Mouse (Mus musculus) CH12.LX (cell line): Measurements from ENCODE around the gene Cdk2. TPM values are rescaled to one million over a fixed set of nuclear protein-coding genes. Genes with fewer than 3 reads are reported as not detected.

Experiments
- DNase-seq: peaks from one replicate; pipeline ENCODE4 v3.0.0-alpha.2; 2013; ENCODE audit errors: extremely low read depth
- H3K27ac ChIP-seq: 2 replicates; pipeline ENCODE4 v1.5.1; 2012; ENCODE audit warnings: low read depth, mild to moderate bottlenecking, control low read depth, moderate library complexity; ENCODE audit not compliant: insufficient read depth
- H3K27me3 ChIP-seq: replicated peaks from 2 replicates; pipeline ENCODE3; 2012; ENCODE audit warnings: inconsistent platforms
- H3K36me3 ChIP-seq, 2 experiments: replicated peaks in 1 of 2; 2 replicates each; pipeline versions ENCODE3 to v1.6.1; 2012; ENCODE audit warnings: inconsistent platforms in 1 of 2, low read length in 1 of 2, mild to moderate bottlenecking in 1 of 2, mixed read lengths in 1 of 2, moderate library complexity in 1 of 2; ENCODE audit not compliant: control insufficient read depth in 1 of 2, insufficient read depth in 1 of 2
- H3K4me1 ChIP-seq, 2 experiments: 2 replicates each; pipeline ENCODE4 v1.6.1; 2012; ENCODE audit warnings: inconsistent platforms in 1 of 2, moderate library complexity in 1 of 2; ENCODE audit not compliant: insufficient read depth in 2 of 2, control insufficient read depth in 1 of 2
- H3K4me2 ChIP-seq: 2 replicates; pipeline ENCODE4 v1.6.1; 2012; ENCODE audit warnings: low read depth, mild to moderate bottlenecking, control low read depth; ENCODE audit not compliant: poor library complexity, insufficient read depth, severe bottlenecking
- H3K4me3 ChIP-seq, 3 experiments: fragments of 150-350 bp in 1 of 3; sonication (generic) in 1 of 3; replicated peaks in 1 of 3; 2 replicates each; pipeline versions ENCODE3 to v1.5.1; 2011 to 2012; ENCODE audit warnings: low read depth in 2 of 3, low read length in 2 of 3, mild to moderate bottlenecking in 2 of 3, moderate library complexity in 2 of 3, control low read depth in 1 of 3, improper control_type of control experiment in 1 of 3, inconsistent platforms in 1 of 3, mixed read lengths in 1 of 3; ENCODE audit not compliant: poor library complexity in 1 of 3
- H3K79me2 ChIP-seq: replicated peaks from 2 replicates; pipeline ENCODE4 v1.6.1; 2012; ENCODE audit warnings: mild to moderate bottlenecking, moderate library complexity; ENCODE audit not compliant: control insufficient read depth, poor library complexity, insufficient read depth, severe bottlenecking; ENCODE audit errors: extremely low read depth
- H3K9ac ChIP-seq: 2 replicates; pipeline ENCODE4 v1.6.1; 2012; ENCODE audit warnings: low read depth, mild to moderate bottlenecking, control low read depth, moderate library complexity; ENCODE audit not compliant: insufficient read depth
- H3K9me3 ChIP-seq: replicated peaks from 2 replicates; pipeline ENCODE3; 2012; ENCODE audit warnings: low read length, inconsistent platforms, mixed read lengths
- BHLHE40 ChIP-seq: IDR thresholded peaks from 2 replicates; pipeline ENCODE4 v1.6.1; 2011; ENCODE audit warnings: mild to moderate bottlenecking, low read depth, low read length, improper control_type of control experiment
- CHD1 ChIP-seq: IDR thresholded peaks from 2 replicates; pipeline ENCODE4 v1.6.1; 2012; ENCODE audit warnings: low read depth, low read length, improper control_type of control experiment, inconsistent platforms
- CHD2 ChIP-seq: IDR thresholded peaks from 2 replicates; pipeline ENCODE4 v1.6.1; 2011; ENCODE audit warnings: low read length, improper control_type of control experiment
- ELF1 ChIP-seq: IDR thresholded peaks from 2 replicates; pipeline ENCODE4 v1.6.1; 2014; ENCODE audit warnings: low read depth, mild to moderate bottlenecking, inconsistent platforms, low read length, improper control_type of control experiment
- EP300 ChIP-seq: IDR thresholded peaks from 2 replicates; pipeline ENCODE4 v1.6.1; 2011; ENCODE audit warnings: low read length, improper control_type of control experiment
- ETS1 ChIP-seq: conservative IDR thresholded peaks from 2 replicates; pipeline ENCODE4 v1.6.1; 2012; ENCODE audit warnings: low read depth, mild to moderate bottlenecking, inconsistent platforms, low read length, improper control_type of control experiment, moderate library complexity
- GABPA ChIP-seq: IDR thresholded peaks from 2 replicates; pipeline ENCODE4 v1.6.1; 2012; ENCODE audit warnings: low read depth, low read length, improper control_type of control experiment, inconsistent platforms; ENCODE audit not compliant: insufficient replicate concordance
- HCFC1 ChIP-seq: IDR thresholded peaks from 2 replicates; pipeline ENCODE4 v1.6.1; 2012; ENCODE audit warnings: low read depth, mild to moderate bottlenecking, inconsistent platforms, low read length, improper control_type of control experiment
- IRF4 ChIP-seq: IDR thresholded peaks from 2 replicates; pipeline ENCODE4 v1.6.1; 2014; ENCODE audit warnings: low read depth, mild to moderate bottlenecking, inconsistent platforms, low read length, improper control_type of control experiment
- MAX ChIP-seq: IDR thresholded peaks from 2 replicates; pipeline ENCODE4 v1.6.1; 2011; ENCODE audit warnings: low read length, improper control_type of control experiment
- MAZ ChIP-seq: IDR thresholded peaks from 2 replicates; pipeline ENCODE4 v1.6.1; 2012; ENCODE audit warnings: low read depth, mild to moderate bottlenecking, inconsistent platforms, low read length, improper control_type of control experiment, moderate library complexity
- MEF2A ChIP-seq: IDR thresholded peaks from 2 replicates; pipeline ENCODE4 v1.6.1; 2014; ENCODE audit warnings: low read depth, mild to moderate bottlenecking, inconsistent platforms, low read length, improper control_type of control experiment, borderline replicate concordance
- MXI1 ChIP-seq: IDR thresholded peaks from 2 replicates; pipeline ENCODE4 v1.6.1; 2011; ENCODE audit warnings: mild to moderate bottlenecking, low read depth, low read length, improper control_type of control experiment
- NELFE ChIP-seq: IDR thresholded peaks from 2 replicates; pipeline ENCODE4 v1.6.1; 2011; ENCODE audit warnings: low read depth, low read length, improper control_type of control experiment
- NRF1 ChIP-seq: IDR thresholded peaks from 2 replicates; pipeline ENCODE4 v1.6.1; 2014; ENCODE audit warnings: low read depth, mild to moderate bottlenecking, inconsistent platforms, low read length, improper control_type of control experiment, moderate library complexity
- PAX5 ChIP-seq: IDR thresholded peaks from 2 replicates; pipeline ENCODE4 v1.6.1; 2012; ENCODE audit warnings: low read length, inconsistent platforms, mixed read lengths
- POLR2A ChIP-seq: IDR thresholded peaks from 2 replicates; pipeline ENCODE4 v1.6.1; 2011; ENCODE audit warnings: low read depth, mild to moderate bottlenecking, improper control_type of control experiment, low read length
- POLR2AphosphoS2 ChIP-seq: IDR thresholded peaks from 2 replicates; pipeline ENCODE4 v1.6.1; 2011; ENCODE audit warnings: low read depth, low read length, improper control_type of control experiment
- RAD21 ChIP-seq: IDR thresholded peaks from 2 replicates; pipeline ENCODE4 v1.6.1; 2011; ENCODE audit warnings: low read depth, mild to moderate bottlenecking, low read length, improper control_type of control experiment, moderate library complexity
- RCOR1 ChIP-seq: conservative IDR thresholded peaks from 2 replicates; pipeline ENCODE4 v1.6.1; 2012; ENCODE audit warnings: low read depth, mild to moderate bottlenecking, inconsistent platforms, low read length, improper control_type of control experiment
- SIN3A ChIP-seq: IDR thresholded peaks from 2 replicates; pipeline ENCODE4 v1.6.1; 2012; ENCODE audit warnings: low read length, improper control_type of control experiment, inconsistent platforms
- SMC3 ChIP-seq: IDR thresholded peaks from 2 replicates; pipeline ENCODE4 v1.6.1; 2011; ENCODE audit warnings: low read depth, low read length, improper control_type of control experiment
- TBP ChIP-seq: conservative IDR thresholded peaks from 2 replicates; pipeline ENCODE4 v1.6.1; 2011; ENCODE audit warnings: low read depth, low read length, improper control_type of control experiment
- TCF12 ChIP-seq: IDR thresholded peaks from 2 replicates; pipeline ENCODE4 v1.6.1; 2014; ENCODE audit warnings: low read depth, mild to moderate bottlenecking, inconsistent platforms, low read length, improper control_type of control experiment
- USF1 ChIP-seq: IDR thresholded peaks from 2 replicates; pipeline ENCODE4 v1.6.1; 2014; ENCODE audit warnings: low read depth, mild to moderate bottlenecking, inconsistent platforms, low read length, improper control_type of control experiment
- USF2 ChIP-seq: conservative IDR thresholded peaks from 2 replicates; pipeline ENCODE4 v1.6.1; 2011; ENCODE audit warnings: low read depth, low read length, improper control_type of control experiment
- ZC3H11A ChIP-seq: IDR thresholded peaks from 2 replicates; pipeline ENCODE4 v1.6.1; 2012; ENCODE audit warnings: low read depth, mild to moderate bottlenecking, inconsistent platforms, low read length, improper control_type of control experiment
- ZKSCAN1 ChIP-seq: IDR thresholded peaks from 2 replicates; pipeline ENCODE4 v1.6.1; 2012; ENCODE audit warnings: low read depth, inconsistent platforms, low read length, improper control_type of control experiment, borderline replicate concordance
- ZNF384 ChIP-seq: IDR thresholded peaks from 2 replicates; pipeline ENCODE4 v1.6.1; 2012; ENCODE audit warnings: low read depth, low read length, improper control_type of control experiment, inconsistent platforms
- dilution Hi-C: fragments of 300-500 bp; cut with MboI; formaldehyde crosslinking; loops from 2 replicates; pipeline ENCODE4 v1.14.3; 2020; ENCODE audit warnings: low sequenced_read_pairs; ENCODE audit not compliant: extremely low pct_unique_long_range_greater_than_20kb, extremely low pct_ligation_motif_present
- in situ Hi-C: fragments of 300-500 bp; cut with MboI; formaldehyde crosslinking; loops from 3 replicates; pipeline ENCODE4 v1.14.3; 2019; ENCODE audit warnings: low sequenced_read_pairs, low pct_ligation_motif_present, low pct_unique_long_range_greater_than_20kb, mixed read lengths
- polyA plus RNA-seq: library from polyadenylated mRNA; unstranded; fragments of >175 nt; gene quantifications from 2 replicates; pipeline ENCODE4 v1.2.1, GENCODE M21; 2012; ENCODE audit warnings: low read depth; ENCODE audit not compliant: insufficient read length
- total RNA-seq, 2 experiments: library from RNA; depleted of rRNA; stranded (reverse); fragments of 300-350 nt in 1 of 2; fragments of >200 nt in 1 of 2; gene quantifications; 2 replicates each; pipeline ENCODE4 v1.2.3; 2012 to 2014

Gene Cdk2
- total and polyA plus RNA-seq, 3 experiments: 38.9 to 89.2 (median 79.3) TPM

GRCm38 (mm10) chr10:128746972-128747645 is 42.3 kb upstream of the Cdk2 start:
- in situ Hi-C loops (no loop called here), dilution Hi-C loops (no loop called here)

GRCm38 (mm10) chr10:128745946-128746613 is 41.2 kb upstream of the Cdk2 start:
- in situ Hi-C loops: no loop called here
- peak overlapping the region; percentile 74 for H3K4me2 ChIP-seq
- H3K36me3 ChIP-seq: peaks cover 0 to 9% of the 10 kb centered on the region in 2 experiments
- dilution Hi-C loops: no loop called here
- peaks cover 3% of the 10 kb centered on the region for H3K27me3 ChIP-seq
- H3K79me2 ChIP-seq: peaks cover 30% of the 10 kb centered on the region
- no peaks in the 10 kb centered on the region for H3K9me3 ChIP-seq
- H3K27ac ChIP-seq: peak overlapping the region; percentile 92
- peaks cover 8 to 42% of the 10 kb centered on the region in 2 experiments for H3K4me1 ChIP-seq
- peak overlapping the region; percentile 50 to 83 (median 59) for H3K4me3 ChIP-seq
- peak overlapping the region; percentile 86; the same call in 1 of the 2 replicates for H3K9ac ChIP-seq
- peak; percentile 61 for DNase-seq
- no peak for TF ChIP-seq PAX5
- peak; percentile 90 for TF ChIP-seq IRF4
- 0 out of 2 replicates have a peak, but pooled peaks have one; percentile 34 for TF ChIP-seq RCOR1
- TF ChIP-seq MXI1: no peak
- TF ChIP-seq USF1: no peak
- TF ChIP-seq GABPA: no peak
- 0 out of 2 replicates have a peak, but pooled peaks have one; percentile 14 for TF ChIP-seq NELFE
- TF ChIP-seq ZKSCAN1: no peak
- peak; percentile 53; the same call in 1 of the 2 replicates for TF ChIP-seq POLR2A
- peak; percentile 76 for TF ChIP-seq TBP
- TF ChIP-seq ZC3H11A: no peak
- TF ChIP-seq SIN3A: peak; percentile 71
- peak; percentile 60 for TF ChIP-seq HCFC1
- peak; percentile 63 for TF ChIP-seq TCF12
- TF ChIP-seq USF2: no peak
- no peak for TF ChIP-seq SMC3
- TF ChIP-seq EP300: peak; percentile 48; the same call in 1 of the 2 replicates
- TF ChIP-seq MEF2A: 0 out of 2 replicates have a peak, but pooled peaks have one; percentile 24
- peak; percentile 76 for TF ChIP-seq MAZ
- TF ChIP-seq NRF1: no peak
- TF ChIP-seq CHD1: peak; percentile 49; the same call in 1 of the 2 replicates
- TF ChIP-seq POLR2AphosphoS2: no peak
- TF ChIP-seq ZNF384: peak; percentile 40; the same call in 1 of the 2 replicates
- TF ChIP-seq CHD2: peak; percentile 47; the same call in 1 of the 2 replicates
- TF ChIP-seq MAX: no peak
- TF ChIP-seq ELF1: peak; percentile 71

More at GRCm38 (mm10) chr10:128746972-128747645, 42.3 kb upstream of the Cdk2 start:
- peaks cover 3% of the 10 kb centered on the region for H3K27me3 ChIP-seq
- peaks cover 0 to 15% of the 10 kb centered on the region in 2 experiments for H3K36me3 ChIP-seq
- no peak for DNase-seq
- peak overlapping the region; percentile 86; the same call in 1 of the 2 replicates for H3K9ac ChIP-seq
- H3K9me3 ChIP-seq: no peaks in the 10 kb centered on the region
- H3K4me3 ChIP-seq: peak overlapping the region; percentile 79 to 96 (median 80)
- TF ChIP-seq RAD21 (no peak), ZC3H11A (no peak), CHD1 (peak; percentile 66; the same call in 1 of the 2 replicates), BHLHE40 (no peak), IRF4 (0 out of 2 replicates have a peak, but pooled peaks have one; percentile 3), ZNF384 (peak; percentile 83), USF2 (no peak), ETS1 (no peak), ELF1 (no peak), MXI1 (peak; percentile 10; the same call in 1 of the 2 replicates)
- peaks cover 8 to 45% of the 10 kb centered on the region in 2 experiments for H3K4me1 ChIP-seq
- peak overlapping the region; percentile 92 for H3K27ac ChIP-seq
- H3K4me2 ChIP-seq: peak overlapping the region; percentile 92
- peaks cover 40% of the 10 kb centered on the region for H3K79me2 ChIP-seq
